Mouse (Mus musculus) testis, postnatal 14 days (tissue): ENCODE measurements around the gene Defb25.

Experiments
- DNase-seq: peaks from one replicate; pipeline ENCODE4 v3.0.0; 2021; ENCODE audit warnings: low spot score

The Defb25 gene

DNA sequence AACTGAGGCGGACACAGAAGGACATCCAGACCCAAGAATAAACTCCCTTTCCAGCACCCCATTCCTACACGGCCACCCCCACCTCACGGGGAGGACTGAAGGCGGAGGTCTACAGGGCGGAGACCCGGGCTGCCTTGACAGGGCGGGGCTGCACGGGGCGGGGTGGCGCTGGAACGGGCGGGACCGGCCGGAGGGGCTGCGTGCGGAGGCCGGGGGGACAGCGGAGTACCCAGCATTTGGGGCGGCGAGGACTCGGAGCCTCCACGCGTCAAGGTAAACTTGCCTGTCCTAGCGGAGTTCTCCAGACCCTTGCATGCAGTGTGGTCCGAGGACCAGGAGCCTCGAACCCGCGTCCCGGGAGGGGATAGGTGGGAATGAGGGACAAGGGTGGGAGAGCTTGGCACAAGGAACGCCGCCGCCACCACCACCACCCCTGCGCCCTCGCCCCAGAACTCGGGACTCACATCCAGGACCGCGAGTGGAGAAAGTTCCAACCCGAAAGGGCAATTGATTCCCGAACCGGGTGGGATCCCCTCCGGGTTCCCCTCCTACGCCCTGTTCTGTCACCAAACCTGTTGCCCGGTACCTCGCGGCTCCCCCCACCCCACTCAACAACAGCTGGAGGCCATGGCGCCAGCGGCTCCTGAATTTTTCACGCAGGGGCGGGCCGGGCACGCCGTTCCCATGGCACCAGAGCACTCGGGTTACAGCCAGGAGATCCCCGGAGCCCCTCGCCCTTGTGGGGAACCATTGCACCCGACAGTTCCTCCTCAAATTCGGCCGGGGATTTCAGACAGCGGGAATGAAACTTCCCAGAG lies 4.1 kb upstream of the Defb25 start, which contains the start of gene Rem1:
Gene Rem1 (plus strand): TSS at position 178 of the 818 bp plus-strand sequence.
- no peak for DNase-seq

DNA sequence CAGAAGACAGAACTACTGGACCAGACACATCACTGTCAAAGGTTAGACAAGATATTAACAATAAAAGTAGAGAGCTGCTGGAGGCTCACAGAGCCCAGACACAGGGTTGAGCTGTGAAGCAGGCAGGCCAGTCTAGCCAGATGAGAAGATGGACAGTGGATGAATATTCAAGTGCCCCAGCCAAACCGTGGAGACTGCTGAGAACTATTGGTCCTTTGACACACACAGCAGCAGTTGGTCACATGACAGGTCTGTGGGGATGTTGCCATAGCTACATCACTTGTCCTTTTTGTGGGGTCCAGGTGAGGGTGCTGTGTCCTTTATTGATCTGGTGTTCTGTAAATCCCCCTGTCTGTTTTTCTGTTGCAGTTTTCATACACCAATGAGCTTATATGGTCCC lies 2.4 kb upstream of the Defb25 start:
- no peak for DNase-seq

GRCm38 (mm10) chr2:152624566-152624965 lies 1.7 kb upstream of the Defb25 start:
- DNase-seq: no peak

DNA sequence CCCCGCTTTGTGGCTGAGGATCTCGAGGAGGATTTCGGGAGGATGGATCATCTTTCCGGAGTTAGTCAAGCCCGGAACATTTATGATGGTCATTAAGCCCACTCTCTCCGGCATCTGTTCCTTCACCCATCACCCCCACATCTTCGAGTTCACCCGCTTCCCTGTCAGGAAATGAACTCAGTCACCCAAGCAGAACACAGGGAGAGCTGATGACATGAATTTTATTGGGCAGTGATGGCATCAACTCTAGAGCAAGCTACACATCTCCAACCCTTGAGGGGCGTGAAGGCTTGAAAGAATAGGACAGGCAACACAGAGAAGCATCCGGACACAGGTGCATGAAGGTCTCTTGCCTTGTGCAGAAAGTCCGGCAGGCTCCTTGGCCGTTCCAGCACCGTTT lies 702 bp downstream of the Defb25 start:
- DNase-seq: no peak

DNA sequence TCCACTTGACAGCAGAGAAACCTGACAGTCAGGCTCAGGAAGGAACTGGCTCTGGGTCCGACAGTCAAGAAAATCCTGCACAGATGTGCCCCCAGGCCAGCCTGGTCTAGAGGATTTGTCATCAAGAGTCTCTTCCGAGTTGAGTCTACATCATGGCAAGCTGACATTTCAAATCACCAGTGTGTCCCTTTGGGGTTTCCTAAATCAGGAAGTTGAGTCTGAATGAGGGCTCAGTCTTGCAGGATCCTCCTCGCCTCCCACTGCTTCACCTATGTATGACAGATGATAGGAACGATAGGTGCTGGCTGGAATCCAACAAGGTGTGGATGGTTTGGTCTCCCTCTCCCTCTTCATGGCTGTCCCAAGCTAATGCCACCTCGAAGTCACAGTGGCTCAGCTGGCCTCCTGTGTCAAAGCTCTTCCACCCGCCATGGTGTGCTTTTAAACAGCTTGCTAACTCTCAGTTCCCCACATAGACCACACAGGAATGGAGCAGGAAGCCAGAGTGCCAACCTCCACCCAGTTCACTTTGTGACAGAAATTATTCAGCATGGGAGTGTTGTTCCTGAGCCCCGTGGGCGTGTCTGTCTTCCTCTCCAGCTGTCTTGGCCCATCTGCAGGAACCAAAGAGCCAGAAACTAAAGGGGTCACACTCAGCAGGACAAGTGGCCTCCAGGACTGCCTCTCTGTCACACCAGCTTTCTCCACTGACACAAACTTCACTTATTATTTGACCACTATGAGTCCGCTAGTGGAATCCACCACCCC lies 2.3 kb downstream of the Defb25 start:
- DNase-seq: no peak

- no peak for DNase-seq
Measured at GRCm38 (mm10) chr2:152617374-152617773, 5.5 kb downstream of the Defb25 start.

GRCm38 (mm10) chr2:152616470-152616869 lies 6.4 kb downstream of the Defb25 start:
- DNase-seq: no peak

- peak; percentile 73 for DNase-seq
Measured at GRCm38 (mm10) chr2:152615563-152615962, 7.3 kb downstream of the Defb25 start.

DNA sequence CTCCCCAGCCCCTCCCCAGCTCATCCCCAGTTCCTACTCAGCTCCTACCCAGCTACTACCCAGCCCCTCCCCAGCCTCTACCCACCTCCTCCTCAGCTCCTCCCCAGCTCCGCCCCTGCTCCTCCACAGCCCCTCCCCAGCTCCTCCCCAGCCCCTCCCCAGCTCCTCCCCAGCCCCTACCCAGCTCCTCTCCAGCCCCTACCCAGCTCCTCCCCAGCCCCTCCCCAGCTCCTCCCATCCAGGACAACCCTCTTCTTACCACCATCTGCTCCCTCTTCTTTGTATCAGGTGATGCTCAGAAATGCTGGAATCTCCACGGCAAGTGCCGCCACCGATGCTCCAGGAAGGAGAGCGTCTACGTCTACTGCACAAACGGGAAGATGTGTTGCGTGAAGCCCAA lies 10.7 kb downstream of the Defb25 start:
- no peak for DNase-seq

DNA sequence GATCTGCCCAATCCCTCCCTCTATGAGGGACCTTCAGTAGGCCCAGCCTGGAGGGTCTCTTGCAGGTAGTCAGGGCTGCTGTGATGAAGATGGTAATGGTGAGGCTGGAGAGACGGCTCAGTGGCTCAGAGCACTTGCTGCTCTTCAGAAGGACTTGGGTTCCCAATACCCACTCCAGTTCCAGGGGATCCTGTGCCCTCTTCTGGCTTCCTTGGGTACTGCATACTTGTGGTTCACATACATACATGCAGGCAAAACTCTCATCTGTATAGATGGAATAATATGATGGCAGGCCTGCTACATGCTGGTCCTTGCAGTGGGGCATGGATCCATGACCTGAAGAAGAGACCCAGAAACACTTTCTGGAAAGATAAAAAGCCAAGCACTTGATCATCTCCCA lies 14.1 kb downstream of the Defb25 start:
- no peak for DNase-seq

DNA sequence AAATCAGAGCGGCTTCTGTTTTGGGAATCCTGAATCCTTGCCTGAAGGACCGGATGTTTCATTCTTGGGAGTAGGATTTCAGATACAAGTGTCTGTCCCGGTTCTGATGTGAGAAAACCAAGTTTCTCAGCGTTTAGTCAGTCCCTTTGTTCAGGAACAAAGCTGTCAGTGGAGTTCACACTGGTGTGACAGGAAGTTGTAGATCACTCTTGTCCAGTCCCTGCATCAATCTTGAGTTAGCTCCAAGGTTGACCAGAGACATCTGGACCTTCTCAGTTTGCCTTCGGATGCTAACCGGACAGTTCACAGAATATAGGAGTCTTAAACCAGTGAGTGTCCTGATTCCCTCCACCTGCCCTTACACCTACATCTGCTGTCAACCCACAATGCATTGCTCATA lies 15.1 kb downstream of the Defb25 start:
- DNase-seq: no peak

DNA sequence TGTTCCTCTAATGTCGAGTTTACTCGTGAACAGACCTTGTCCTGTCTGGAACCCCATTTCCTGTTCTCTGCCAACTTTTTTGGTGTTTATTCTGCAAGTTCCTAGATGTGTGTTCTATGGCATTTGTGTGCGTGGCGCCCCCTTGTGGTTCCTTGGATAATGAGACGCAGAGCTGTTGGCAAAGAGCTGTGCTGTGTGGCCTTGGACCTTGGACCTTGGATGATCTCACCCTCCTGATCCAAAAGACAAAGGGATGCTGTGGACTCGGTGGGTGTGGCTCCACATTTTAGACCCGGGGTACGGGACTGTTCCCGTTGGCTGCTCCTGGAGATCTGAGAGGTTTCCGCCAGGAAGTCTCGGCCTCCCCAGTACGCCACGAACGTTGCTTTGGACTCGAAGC lies 18.8 kb downstream of the Defb25 start, which contains the start of gene Defb36:
Gene Defb36 (plus strand): TSS at position 271 of the 400 bp plus-strand sequence.
- DNase-seq: peak; percentile 77

DNA sequence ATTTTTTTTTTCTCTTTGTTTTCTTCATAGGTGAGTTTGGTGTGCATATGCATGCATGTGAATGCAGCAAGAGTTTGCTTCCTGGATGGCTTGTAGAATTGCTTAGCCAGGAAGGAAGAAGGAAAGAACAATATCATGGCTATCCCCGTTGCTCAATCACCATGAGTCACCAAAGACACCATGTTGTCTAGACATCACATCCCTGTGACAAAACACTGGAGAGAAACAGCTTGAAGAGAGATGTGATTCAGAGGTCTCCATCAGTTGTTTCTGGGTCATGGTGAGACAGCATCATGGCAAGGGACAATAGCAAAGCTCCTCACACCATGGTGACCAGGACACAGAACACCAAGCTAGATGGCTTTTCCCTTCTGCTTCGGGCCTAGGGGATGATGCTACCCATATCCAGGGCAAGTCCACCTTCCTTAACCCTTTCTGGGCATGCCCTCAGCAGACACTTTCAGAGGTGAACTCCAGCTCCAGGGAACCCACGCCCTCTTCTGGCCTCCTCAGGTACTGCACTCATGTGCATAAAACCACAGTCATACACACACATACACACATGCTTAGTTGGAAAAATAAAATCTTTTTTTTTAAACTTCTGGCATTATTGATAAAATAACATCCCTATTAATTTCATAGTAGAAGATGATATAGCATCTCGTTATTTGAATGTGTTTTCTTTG lies 21.4 kb downstream of the Defb25 start:
- no peak for DNase-seq

GRCm38 (mm10) chr2:152600076-152600475 lies 22.8 kb downstream of the Defb25 start:
- DNase-seq: peak; percentile 81

DNA sequence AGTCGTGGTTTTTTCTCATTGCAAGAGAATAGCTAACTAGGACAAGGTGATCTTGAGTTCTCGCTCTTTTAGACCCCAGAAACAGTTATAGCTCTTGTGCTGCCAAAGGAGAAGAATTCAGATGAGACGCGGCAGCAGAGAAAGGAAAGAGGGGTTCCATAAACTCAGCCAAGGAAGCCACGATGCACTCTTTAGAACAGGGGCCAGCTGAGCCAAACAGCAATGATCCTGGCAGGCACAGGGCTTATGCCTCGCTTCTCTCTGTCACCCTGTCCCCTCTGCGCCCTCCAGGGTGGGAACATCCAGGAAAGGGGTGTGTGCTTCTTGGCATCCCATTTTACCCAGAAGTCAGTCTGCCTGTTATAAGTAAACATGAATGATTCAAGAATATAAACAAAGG lies 23.6 kb downstream of the Defb25 start, which contains the start of gene Defb45:
Gene Defb45 (minus strand): TSS at position 101 of the 400 bp plus-strand sequence.
- no peak for DNase-seq

GRCm38 (mm10) chr2:152589021-152589420 lies 33.8 kb downstream of the Defb25 start:
- no peak for DNase-seq

DNA sequence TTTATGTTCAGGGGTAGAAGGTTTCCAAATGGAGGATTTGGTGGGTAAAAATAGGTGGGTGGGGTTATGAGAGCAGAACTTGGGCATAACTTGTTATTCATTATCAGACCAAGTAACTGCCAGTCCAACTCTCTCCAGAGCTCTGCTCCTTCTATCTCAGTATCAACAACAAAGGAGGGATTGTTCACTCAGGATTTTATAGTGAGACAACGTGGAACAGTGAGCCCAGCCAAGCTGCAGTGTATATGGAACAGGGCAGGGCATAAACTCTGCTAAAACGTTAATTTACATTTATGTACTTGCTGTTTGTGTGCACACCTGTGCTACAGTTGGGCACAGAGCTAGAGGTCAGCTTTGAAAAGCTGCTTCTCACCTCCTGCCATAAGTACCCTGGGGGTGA lies 34.4 kb downstream of the Defb25 start:
- no peak for DNase-seq

GRCm38 (mm10) chr2:152586926-152587560 lies 35.8 kb downstream of the Defb25 start:
- no peak for DNase-seq

GRCm38 (mm10) chr2:152580612-152581011 lies 42.2 kb downstream of the Defb25 start:
- DNase-seq: no peak

DNA sequence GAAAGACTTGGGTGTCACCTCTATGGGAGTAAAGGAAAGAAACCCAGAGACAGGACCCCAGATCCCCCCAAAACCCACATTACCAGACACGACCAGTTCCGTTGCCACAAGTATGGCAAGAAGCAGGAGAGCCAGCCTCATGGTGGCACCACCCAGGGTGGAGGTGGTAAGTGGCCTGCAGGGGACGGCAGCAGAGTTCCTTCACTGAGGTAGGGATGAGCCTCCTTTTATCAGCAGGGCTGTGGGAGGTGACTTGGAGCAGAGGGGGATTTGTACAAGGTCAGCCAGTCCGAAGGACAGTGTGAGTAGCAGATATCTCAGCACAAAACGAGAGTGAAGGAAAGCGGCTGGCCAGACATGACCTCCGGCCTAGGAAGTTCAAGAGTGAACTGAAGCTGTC lies 42.7 kb downstream of the Defb25 start, which contains the start of gene Defb19:
Gene Defb19 (minus strand): TSS at position 206 of the 400 bp plus-strand sequence.
- DNase-seq: peak; percentile 82

GRCm38 (mm10) chr2:152573484-152573883 lies 49.4 kb downstream of the Defb25 start:
- no peak for DNase-seq
